Mouse (Mus musculus): Measurements from ENCODE around the gene Rab5if.

Gene Rab5if

GRCm38 (mm10) chr2:156923057-156923456 is 60.1 kb downstream of the Rab5if start:
- peak in 1 of 2 experiments; percentile 13 for DNase-seq (ENCODE audit: low spot score in 2 of 2)
